Mouse (Mus musculus): ENCODE results near the gene Gm6356. TPM values are rescaled to one million over a fixed set of nuclear protein-coding genes. Genes with fewer than 3 reads are reported as not detected.
"Not testable (repeated sequence)": the region's sequence is repeated elsewhere in the genome, so short reads cannot be mapped to it uniquely, and the experiment has no call there.

The Gm6356 gene
- polyA plus RNA-seq (2021), result not detected

DNA sequence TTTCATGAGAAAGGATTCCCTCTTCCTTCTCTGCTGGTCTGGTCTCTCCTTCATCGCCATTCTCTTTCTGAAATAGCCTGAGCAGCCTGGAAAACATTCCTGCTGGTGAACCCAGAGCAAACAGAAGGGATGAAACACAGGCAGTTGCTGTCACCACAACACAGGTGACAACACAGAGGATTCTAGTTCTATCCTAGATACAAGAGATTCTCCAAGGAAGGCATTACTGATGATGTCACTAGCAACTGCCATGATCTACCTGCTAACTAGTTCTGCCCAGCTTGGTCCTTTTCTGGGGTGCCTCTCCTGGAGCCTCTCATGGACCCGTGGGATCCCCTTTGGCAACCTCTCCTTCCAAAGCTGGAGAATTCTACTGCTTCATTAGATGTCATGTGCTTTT is at the start of gene Gm6356:
Gene Gm6356 (minus strand): TSS at position 101 of the 400 bp plus-strand sequence.
- in situ Hi-C loops (cut with MboI; ENCODE audit: low pct_unique_long_range_greater_than_20kb); H3K27me3 ChIP-seq; ATAC-seq; DNase-seq (ENCODE audit: low read depth, low spot score); POLR2A ChIA-PET; CTCF ChIA-PET: not testable (repeated sequence)

Other genes starting within 250 kb of the Gm6356 start
- 3.4 TPM for gene Gm3636, start 231.5 kb downstream of the Gm6356 start, polyA plus RNA-seq (2021)
- not detected for gene Gm8362, start 199.4 kb downstream of the Gm6356 start, polyA plus RNA-seq (2021)
- gene Gm3642, start 133.5 kb downstream of the Gm6356 start, polyA plus RNA-seq (2021), result not detected
- gene Gm3667, start 83.9 kb downstream of the Gm6356 start, polyA plus RNA-seq (2021), result not detected
- gene Gm10406, start 53.6 kb upstream of the Gm6356 start, polyA plus RNA-seq (2021), result not detected
- not detected for gene Gm3685, start 71.2 kb upstream of the Gm6356 start, polyA plus RNA-seq (2021)
- gene Gm3696, start 126.8 kb upstream of the Gm6356 start, polyA plus RNA-seq (2021), result 0.45 TPM
- not detected for gene Gm6676, start 151.6 kb upstream of the Gm6356 start, polyA plus RNA-seq (2021)
- 0.87 TPM for gene Gm3512, start 200.7 kb upstream of the Gm6356 start, polyA plus RNA-seq (2021)
- not detected for gene Gm16434, start 220.7 kb upstream of the Gm6356 start, polyA plus RNA-seq (2021)

All from Patski (cell line).